Mouse (Mus musculus) testis, postnatal 10 days (tissue): ENCODE data around the gene Vezf1.

Source experiments
- DNase-seq: peaks from one replicate; pipeline ENCODE4 v3.0.0; 2021; ENCODE audit warnings: low spot score

Vezf1 gene

GRCm38 (mm10) chr11:88126306-88126793, 58.3 kb downstream of the Vezf1 start:
- no peak for DNase-seq

- DNase-seq = no peak
Measured at GRCm38 (mm10) chr11:88128461-88128860, 60.4 kb downstream of the Vezf1 start.

- DNase-seq = no peak
Measured at GRCm38 (mm10) chr11:88129281-88129680, 61.2 kb downstream of the Vezf1 start.

- no peak for DNase-seq
Measured at GRCm38 (mm10) chr11:88129935-88130334, 61.9 kb downstream of the Vezf1 start.

GRCm38 (mm10) chr11:88131847-88132246, 63.8 kb downstream of the Vezf1 start:
- DNase-seq = peak; percentile 68
